Mouse (Mus musculus) forebrain, embryonic 15.5 days (tissue): ENCODE measurements around the gene Nup210. TPM values are rescaled to one million over a fixed set of nuclear protein-coding genes. Genes with fewer than 3 reads are reported as not detected.
A peak's percentile ranks its signal among the peaks of the same experiment; 100 is the strongest.

Source experiments
- ATAC-seq: fragments of 200-750 bp; cut with Nextera tagmentation; replicated peaks from 2 replicates; pipeline ENCODE4 v1.8.0; 2017; ENCODE audit warnings: mild to moderate bottlenecking, moderate TSS enrichment, moderate library complexity
- H3K27ac ChIP-seq: fragments of 300-500 bp; sonication (generic); replicated peaks from 2 replicates; pipeline ENCODE4 v1.5.1; 2015; ENCODE audit warnings: mild to moderate bottlenecking, inconsistent platforms
- H3K27me3 ChIP-seq: fragments of 300-500 bp; sonication (generic); 2 replicates; pipeline ENCODE4 v1.6.1; 2015; ENCODE audit warnings: inconsistent platforms
- H3K36me3 ChIP-seq: fragments of 300-500 bp; sonication (generic); 2 replicates; pipeline ENCODE4 v1.6.1; 2015; ENCODE audit warnings: mild to moderate bottlenecking, inconsistent platforms
- H3K4me1 ChIP-seq: fragments of 300-500 bp; sonication (generic); 2 replicates; pipeline ENCODE4 v1.6.1; 2015; ENCODE audit warnings: inconsistent platforms
- H3K4me2 ChIP-seq: fragments of 300-500 bp; sonication (generic); replicated peaks from 2 replicates; pipeline ENCODE4 v1.6.1; 2015; ENCODE audit warnings: mild to moderate bottlenecking, inconsistent platforms
- H3K4me3 ChIP-seq: fragments of 300-500 bp; sonication (generic); 2 replicates; pipeline ENCODE4 v1.5.1; 2015; ENCODE audit warnings: mild to moderate bottlenecking, inconsistent platforms
- H3K9ac ChIP-seq: fragments of 300-500 bp; sonication (generic); replicated peaks from 2 replicates; pipeline ENCODE4 v1.6.1; 2015; ENCODE audit warnings: mild to moderate bottlenecking, inconsistent platforms
- H3K9me3 ChIP-seq: fragments of 300-500 bp; sonication (generic); 2 replicates; pipeline ENCODE4 v1.6.1; 2016; ENCODE audit warnings: inconsistent platforms
- WGBS: fragments of 180-500 bp; shearing (Covaris S2); methylation state at CpG from one replicate; pipeline ENCODE4 v1.1.7; 2015; ENCODE audit warnings: mixed read lengths; 5-methylcytosine and 5-hydroxymethylcytosine counted together
- polyA plus RNA-seq: library from polyadenylated mRNA; unstranded; fragments of >200 nt; fragmentation: Nextera tagmentation; extraction: Ambion mirVana; gene quantifications from 2 replicates; pipeline ENCODE4 v1.2.1, GENCODE M21; 2015

Gene Nup210
- polyA plus RNA-seq, 1 experiment from 2014 or later = 18.0 TPM

DNA sequence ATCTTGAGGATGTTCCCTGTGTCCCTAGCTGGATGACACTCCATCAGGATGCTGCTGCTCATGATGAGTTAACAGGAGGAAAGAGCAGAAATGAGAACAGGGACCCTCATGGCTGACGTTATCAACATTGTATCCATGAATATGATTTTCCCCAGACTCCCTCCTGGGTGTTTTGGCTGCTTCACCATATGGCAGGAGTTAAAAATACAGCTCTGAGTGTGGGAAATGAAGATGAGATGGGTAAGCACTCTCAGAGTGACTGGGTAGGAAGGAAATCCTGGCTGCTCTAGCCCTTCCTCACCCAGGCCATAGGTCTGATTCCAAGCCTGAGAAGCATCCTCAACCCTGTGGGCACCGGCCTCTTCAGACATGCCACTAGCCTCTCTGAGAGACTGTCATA, 142.3 kb downstream of the Nup210 start:
- no peak overlapping the region for H3K27ac ChIP-seq
- H3K9me3 ChIP-seq = no peaks in the 10 kb centered on the region
- ATAC-seq = no peak
- no peak overlapping the region for H3K4me3 ChIP-seq
- H3K4me1 ChIP-seq = peaks cover 12% of the 10 kb centered on the region
- no peak overlapping the region for H3K9ac ChIP-seq
- H3K36me3 ChIP-seq = no peaks in the 10 kb centered on the region
- 69% methylated on average over 2 of the region's 2 CpGs for WGBS
- no peaks in the 10 kb centered on the region for H3K27me3 ChIP-seq
- H3K4me2 ChIP-seq = no peak overlapping the region

DNA sequence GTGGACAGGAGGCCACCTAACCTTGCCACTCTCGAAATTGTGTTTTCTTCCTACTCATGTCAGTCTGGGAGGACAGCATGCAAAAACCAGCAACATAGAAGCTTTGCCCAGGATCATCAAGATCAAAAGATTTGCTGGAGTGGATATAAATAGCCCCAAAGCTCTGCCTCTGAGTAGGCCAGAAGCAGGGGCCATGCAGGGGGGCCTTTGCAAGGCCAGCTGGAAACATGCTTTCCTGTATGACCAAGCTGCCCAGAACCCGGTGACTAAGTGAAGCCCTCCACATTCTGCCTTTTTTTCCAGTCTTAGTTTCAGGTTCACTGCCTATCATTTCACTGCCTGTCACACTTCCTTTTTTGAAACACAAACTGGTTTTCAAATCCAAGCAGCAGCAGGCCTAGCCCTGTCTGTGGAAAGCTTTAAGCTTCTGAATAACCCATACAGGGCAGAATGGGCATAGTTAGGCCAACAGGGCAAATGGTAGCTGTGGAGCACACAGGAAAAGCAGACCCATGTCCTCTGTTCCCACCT, 147.2 kb downstream of the Nup210 start:
- Histone ChIP-seq H3K27me3 (no peaks in the 10 kb centered on the region), H3K27ac (peak overlapping the region; percentile 19; the same call in 1 of the 2 replicates), H3K9ac (no peak overlapping the region; the same call in 1 of the 2 replicates), H3K9me3 (no peaks in the 10 kb centered on the region), H3K4me2 (no peak overlapping the region), H3K36me3 (no peaks in the 10 kb centered on the region), H3K4me1 (peaks cover 14% of the 10 kb centered on the region), H3K4me3 (no peak overlapping the region)
- peak; percentile 32; the same call in 1 of the 2 replicates for ATAC-seq
- WGBS = 24% methylated on average over 2 of the region's 2 CpGs

Other genes with a start within 250 kb of the Nup210 start
- gene Iqsec1, start 128.1 kb downstream of the Nup210 start, polyA plus RNA-seq = 15.0 and 16.3 TPM in 2 replicates
- 21.1 and 24.1 TPM in 2 replicates for gene Hdac11, start 39.8 kb upstream of the Nup210 start, polyA plus RNA-seq
- 10.0 and 11.1 TPM in 2 replicates for gene Fbln2, start 95.6 kb upstream of the Nup210 start, polyA plus RNA-seq